Mouse (Mus musculus) midbrain, embryonic 11.5 days (tissue): ENCODE measurements around the gene Isl2. TPM values are rescaled to one million over a fixed set of nuclear protein-coding genes. Genes with fewer than 3 reads are reported as not detected.

Experiments
- ATAC-seq: fragments of 200-750 bp; cut with Nextera tagmentation; 2 replicates; pipeline ENCODE4 v1.8.0; 2017; ENCODE audit warnings: moderate TSS enrichment, moderate library complexity; ENCODE audit not compliant: low FRiP score
- DNase-seq: peaks from one replicate; pipeline ENCODE4 v3.0.0; 2015; ENCODE audit warnings: low spot score; ENCODE audit errors: missing footprints
- H3K27ac ChIP-seq: fragments of 300-500 bp; sonication (generic); 2 replicates; pipeline ENCODE4 v1.5.1; 2014; ENCODE audit warnings: low read depth, low read length
- H3K27me3 ChIP-seq: fragments of 300-500 bp; sonication (generic); 2 replicates; pipeline ENCODE4 v1.6.1; 2014; ENCODE audit warnings: mild to moderate bottlenecking, low read length, moderate library complexity, mixed read lengths; ENCODE audit not compliant: control insufficient read depth, insufficient read depth
- H3K36me3 ChIP-seq: fragments of 300-500 bp; sonication (generic); 2 replicates; pipeline ENCODE4 v1.6.1; 2014; ENCODE audit warnings: mild to moderate bottlenecking, low read length, moderate library complexity, mixed read lengths; ENCODE audit not compliant: control insufficient read depth, insufficient read depth
- H3K4me1 ChIP-seq: fragments of 300-500 bp; sonication (generic); 2 replicates; pipeline ENCODE4 v1.6.1; 2014; ENCODE audit warnings: low read length; ENCODE audit not compliant: control insufficient read depth, insufficient read depth
- H3K4me2 ChIP-seq: fragments of 300-500 bp; sonication (generic); 2 replicates; pipeline ENCODE4 v1.6.1; 2014; ENCODE audit warnings: mild to moderate bottlenecking, moderate library complexity
- H3K4me3 ChIP-seq: fragments of 300-500 bp; sonication (generic); 2 replicates; pipeline ENCODE4 v1.5.1; 2014; ENCODE audit warnings: low read depth, low read length
- H3K9ac ChIP-seq: fragments of 300-500 bp; sonication (generic); 2 replicates; pipeline ENCODE4 v1.6.1; 2014; ENCODE audit warnings: low read length
- H3K9me3 ChIP-seq: fragments of 300-500 bp; sonication (generic); 2 replicates; pipeline ENCODE4 v1.6.1; 2016; ENCODE audit warnings: low read length; ENCODE audit not compliant: control insufficient read depth
- WGBS: fragments of 180-500 bp; shearing (Covaris S2); extraction: QIAGEN DNeasy Blood & Tissue Kit; methylation state at CpG from one replicate; pipeline ENCODE4 v1.1.7; 2014; 5-methylcytosine and 5-hydroxymethylcytosine counted together
- polyA plus RNA-seq: library from polyadenylated mRNA; unstranded; fragments of >200 nt; fragmentation: Nextera tagmentation; extraction: Ambion mirVana; gene quantifications from 2 replicates; pipeline ENCODE4 v1.2.1, GENCODE M21; 2014

The Isl2 gene
- polyA plus RNA-seq, 1 experiment from 2014 or later = 7.1 TPM

- H3K9ac ChIP-seq = no peak overlapping the region
- H3K9me3 ChIP-seq = no peaks in the 10 kb centered on the region
- H3K36me3 ChIP-seq = no peaks in the 10 kb centered on the region
- no peaks in the 10 kb centered on the region for H3K4me1 ChIP-seq
- WGBS = 79% methylated on average over 1 of the region's 1 CpGs
- H3K27me3 ChIP-seq = no peaks in the 10 kb centered on the region
- ATAC-seq (no peak), DNase-seq (no peak)
- no peak overlapping the region for H3K4me2 ChIP-seq
- H3K4me3 ChIP-seq = no peak overlapping the region
- no peak overlapping the region for H3K27ac ChIP-seq
These were observed 32.6 kb downstream of the Isl2 start for GRCm38 (mm10) chr9:55571071-55571470.

DNA sequence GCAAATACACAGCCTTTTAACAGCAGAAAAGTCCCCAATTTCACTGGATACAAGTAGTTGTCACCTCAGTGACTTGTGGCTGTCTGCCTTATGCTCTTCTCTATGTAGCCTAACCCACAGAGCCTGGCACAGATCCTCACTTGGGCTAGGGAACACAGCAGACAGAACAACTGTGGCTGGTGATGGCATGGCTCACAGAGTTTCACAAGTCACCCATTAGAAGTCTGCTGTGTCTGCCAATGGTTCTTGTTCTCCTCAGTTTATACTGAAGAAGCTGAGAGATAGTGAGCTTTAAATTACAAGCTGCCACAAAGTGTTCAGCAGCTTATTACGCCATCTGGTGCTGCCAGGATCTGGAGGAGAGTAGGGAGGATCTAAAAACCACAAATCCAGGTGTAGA is 38.1 kb downstream of the Isl2 start:
- 76% methylated on average over 1 of the region's 1 CpGs for WGBS
- DNase-seq = no peak
- ATAC-seq = no peak

DNA sequence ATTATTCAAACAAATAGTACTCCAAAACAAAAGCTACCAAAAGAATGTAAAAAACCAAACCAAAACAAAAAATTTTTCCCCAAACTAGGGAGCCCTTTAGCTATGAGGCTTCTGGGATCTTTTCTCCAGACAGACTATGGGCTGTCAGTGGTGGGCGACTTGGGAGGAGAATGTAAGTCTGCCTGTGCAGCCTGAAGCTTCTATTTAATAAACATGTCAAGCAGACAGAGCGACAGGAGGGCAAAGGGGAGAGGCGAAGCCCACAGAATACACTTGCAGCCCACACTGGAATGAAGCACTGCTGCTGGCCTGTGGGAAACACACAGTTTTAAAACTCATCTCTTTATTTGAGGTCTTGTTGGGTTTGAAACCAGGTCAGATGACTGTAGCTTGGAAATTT is 42.9 kb downstream of the Isl2 start:
- Histone ChIP-seq H3K4me2 (no peak overlapping the region), H3K9ac (no peak overlapping the region), H3K4me1 (no peaks in the 10 kb centered on the region), H3K4me3 (no peak overlapping the region), H3K27ac (no peak overlapping the region), H3K27me3 (no peaks in the 10 kb centered on the region), H3K36me3 (no peaks in the 10 kb centered on the region), H3K9me3 (no peaks in the 10 kb centered on the region)
- DNase-seq (no peak), ATAC-seq (no peak)
- 31% methylated on average over 3 of the region's 3 CpGs for WGBS

More for the DNA sequence above, 38.1 kb downstream of the Isl2 start:
- H3K36me3 ChIP-seq = no peaks in the 10 kb centered on the region
- H3K9me3 ChIP-seq = no peaks in the 10 kb centered on the region
- H3K9ac ChIP-seq = no peak overlapping the region
- H3K27ac ChIP-seq = no peak overlapping the region
- H3K4me1 ChIP-seq = no peaks in the 10 kb centered on the region
- H3K27me3 ChIP-seq = no peaks in the 10 kb centered on the region
- H3K4me3 ChIP-seq = no peak overlapping the region
- H3K4me2 ChIP-seq = no peak overlapping the region

- no peak for ATAC-seq
These were observed 47.7 kb downstream of the Isl2 start for GRCm38 (mm10) chr9:55586141-55586540.

More at GRCm38 (mm10) chr9:55586141-55586540, 47.7 kb downstream of the Isl2 start:
- Histone ChIP-seq H3K27ac (no peak overlapping the region), H3K9ac (no peak overlapping the region), H3K36me3 (no peaks in the 10 kb centered on the region), H3K4me1 (no peaks in the 10 kb centered on the region), H3K9me3 (no peaks in the 10 kb centered on the region), H3K27me3 (no peaks in the 10 kb centered on the region), H3K4me2 (no peak overlapping the region), H3K4me3 (no peak overlapping the region)
- DNase-seq = no peak
- 94% methylated on average over 6 of the region's 6 CpGs for WGBS

Other genes with a start within 250 kb of the Isl2 start
- 0.86 and 1.2 TPM in 2 replicates for gene Nrg4, start 211.8 kb upstream of the Isl2 start, polyA plus RNA-seq
- 0.48 and 0.57 TPM in 2 replicates for gene Tmem266, start 211.8 kb upstream of the Isl2 start, polyA plus RNA-seq
- gene Etfa, start 26.4 kb upstream of the Isl2 start, polyA plus RNA-seq = 141 and 149 TPM in 2 replicates